Mouse (Mus musculus) MEL (cell line): ENCODE measurements around the gene Yeats2. TPM values are rescaled to one million over a fixed set of nuclear protein-coding genes. Genes with fewer than 3 reads are reported as not detected.
A peak's percentile ranks its signal among the peaks of the same experiment; 100 is the strongest.

Experiments used
- DNase-seq: peaks from one replicate; pipeline ENCODE4 v3.0.0; 2011; ENCODE audit warnings: low read depth, low spot score
- H3K27ac ChIP-seq: 2 replicates; pipeline ENCODE4 v1.5.1; 2012; ENCODE audit warnings: low read depth, mild to moderate bottlenecking, control low read depth, low read length, moderate library complexity; ENCODE audit not compliant: control insufficient read depth
- H3K27me3 ChIP-seq, 2 experiments: fragments of 150-350 bp in 1 of 2; sonication (generic) in 1 of 2; 2 replicates each; pipeline ENCODE4 v1.6.1; 2012; ENCODE audit warnings: low read length in 2 of 2, mild to moderate bottlenecking in 2 of 2, improper control_type of control experiment in 1 of 2, moderate library complexity in 1 of 2; ENCODE audit not compliant: insufficient read depth in 2 of 2, control insufficient read depth in 1 of 2
- H3K36me3 ChIP-seq, 2 experiments: 2 replicates each; pipeline ENCODE4 v1.6.1; 2012 to 2014; ENCODE audit warnings: low read length in 2 of 2, improper control_type of control experiment in 1 of 2, inconsistent platforms in 1 of 2, mild to moderate bottlenecking in 1 of 2; ENCODE audit not compliant: insufficient read depth in 2 of 2, control insufficient read depth in 1 of 2
- H3K4me1 ChIP-seq, 2 experiments: fragments of 150-350 bp in 1 of 2; sonication (generic) in 1 of 2; 2 replicates each; pipeline ENCODE4 v1.6.1; 2012; ENCODE audit warnings: low read length in 2 of 2, improper control_type of control experiment in 1 of 2, mild to moderate bottlenecking in 1 of 2; ENCODE audit not compliant: insufficient read depth in 2 of 2, control insufficient read depth in 1 of 2
- H3K4me3 ChIP-seq, 2 experiments: fragments of 150-350 bp in 1 of 2; sonication (generic) in 1 of 2; 2 replicates each; pipeline ENCODE4 v1.5.1; 2012; ENCODE audit warnings: low read depth in 2 of 2, low read length in 2 of 2, mild to moderate bottlenecking in 2 of 2, moderate library complexity in 2 of 2, control low read depth in 1 of 2, improper control_type of control experiment in 1 of 2; ENCODE audit not compliant: control insufficient read depth in 1 of 2, insufficient read depth in 1 of 2
- H3K79me2 ChIP-seq: 2 replicates; pipeline ENCODE4 v1.6.1; 2012; ENCODE audit warnings: mild to moderate bottlenecking, low read length, moderate library complexity; ENCODE audit not compliant: control insufficient read depth, poor library complexity, insufficient read depth
- H3K9ac ChIP-seq: 2 replicates; pipeline ENCODE4 v1.6.1; 2012; ENCODE audit warnings: low read depth, mild to moderate bottlenecking, control low read depth, low read length, moderate library complexity; ENCODE audit not compliant: control insufficient read depth, poor library complexity, severe bottlenecking
- H3K9me3 ChIP-seq: fragments of 150-350 bp; sonication (generic); replicated peaks from 2 replicates; pipeline ENCODE4 v1.6.1; 2012; ENCODE audit warnings: mild to moderate bottlenecking, low read length, improper control_type of control experiment, moderate library complexity; ENCODE audit not compliant: insufficient read depth
- CHD1 ChIP-seq: IDR thresholded peaks from 2 replicates; pipeline ENCODE4 v1.6.1; 2012; ENCODE audit warnings: low read depth, mild to moderate bottlenecking, inconsistent platforms, low read length, improper control_type of control experiment
- CHD2 ChIP-seq: IDR thresholded peaks from 2 replicates; pipeline ENCODE4 v1.6.1; 2011; ENCODE audit warnings: low read length, improper control_type of control experiment
- CTCF ChIP-seq, 3 experiments: IDR thresholded peaks in 2 of 3; conservative IDR thresholded peaks in 1 of 3; 2 replicates each; pipeline ENCODE4 v1.5.1; 2011 to 2012; ENCODE audit warnings: low read length in 3 of 3, low read depth in 2 of 3, mild to moderate bottlenecking in 2 of 3, improper control_type of control experiment in 1 of 3, inconsistent platforms in 1 of 3, mixed read lengths in 1 of 3, moderate library complexity in 1 of 3; ENCODE audit not compliant: control insufficient read depth in 1 of 3, insufficient read depth in 1 of 3, poor library complexity in 1 of 3, severe bottlenecking in 1 of 3
- E2F4 ChIP-seq: IDR thresholded peaks from 2 replicates; pipeline ENCODE4 v1.6.1; 2011; ENCODE audit warnings: low read depth, low read length, improper control_type of control experiment, borderline replicate concordance
- ELF1 ChIP-seq: IDR thresholded peaks from 2 replicates; pipeline ENCODE4 v1.6.1; 2014; ENCODE audit warnings: low read depth, mild to moderate bottlenecking, inconsistent platforms, low read length, improper control_type of control experiment, moderate library complexity
- EP300 ChIP-seq, 2 experiments: IDR thresholded peaks; 2 replicates each; pipeline ENCODE4 v1.6.1; 2011; ENCODE audit warnings: improper control_type of control experiment in 2 of 2, low read length in 2 of 2, low read depth in 1 of 2, mild to moderate bottlenecking in 1 of 2
- ETS1 ChIP-seq: IDR thresholded peaks from 2 replicates; pipeline ENCODE4 v1.6.1; 2012; ENCODE audit warnings: low read depth, mild to moderate bottlenecking, inconsistent platforms, low read length, improper control_type of control experiment, moderate library complexity
- GABPA ChIP-seq: IDR thresholded peaks from 2 replicates; pipeline ENCODE4 v1.6.1; 2012; ENCODE audit warnings: low read depth, mild to moderate bottlenecking, inconsistent platforms, low read length, improper control_type of control experiment, moderate library complexity
- HCFC1 ChIP-seq: IDR thresholded peaks from 2 replicates; pipeline ENCODE4 v1.6.1; 2012; ENCODE audit warnings: low read depth, mild to moderate bottlenecking, inconsistent platforms, low read length, improper control_type of control experiment, moderate library complexity
- KAT2A ChIP-seq: conservative IDR thresholded peaks from 2 replicates; pipeline ENCODE4 v1.6.1; 2012; ENCODE audit warnings: low read depth, low read length, improper control_type of control experiment, inconsistent platforms
- MAZ ChIP-seq: IDR thresholded peaks from 2 replicates; pipeline ENCODE4 v1.6.1; 2012; ENCODE audit warnings: low read depth, mild to moderate bottlenecking, inconsistent platforms, low read length, improper control_type of control experiment
- MYC ChIP-seq: IDR thresholded peaks from 2 replicates; pipeline ENCODE4 v1.6.1; 2011; ENCODE audit warnings: low read depth, mild to moderate bottlenecking, low read length, improper control_type of control experiment, moderate library complexity
- NRF1 ChIP-seq: IDR thresholded peaks from 2 replicates; pipeline ENCODE4 v1.6.1; 2014; ENCODE audit warnings: low read depth, mild to moderate bottlenecking, inconsistent platforms, low read length, improper control_type of control experiment, moderate library complexity; ENCODE audit not compliant: poor library complexity, insufficient read depth, severe bottlenecking
- POLR2A ChIP-seq, 2 experiments: IDR thresholded peaks; 2 replicates each; pipeline ENCODE4 v1.6.1; 2011 to 2012; ENCODE audit warnings: low read length in 2 of 2, mild to moderate bottlenecking in 2 of 2, control low read depth in 1 of 2, improper control_type of control experiment in 1 of 2, low read depth in 1 of 2, moderate library complexity in 1 of 2; ENCODE audit not compliant: control insufficient read depth in 1 of 2, insufficient read depth in 1 of 2, poor library complexity in 1 of 2
- POLR2AphosphoS2 ChIP-seq: IDR thresholded peaks from 2 replicates; pipeline ENCODE4 v1.6.1; 2011; ENCODE audit warnings: low read length, improper control_type of control experiment
- POLR2AphosphoS5 ChIP-seq: IDR thresholded peaks from 2 replicates; pipeline ENCODE4 v1.6.1; 2012; ENCODE audit warnings: low read depth, borderline replicate concordance, mild to moderate bottlenecking, inconsistent platforms, low read length, moderate library complexity, mixed read lengths
- RAD21 ChIP-seq: IDR thresholded peaks from 2 replicates; pipeline ENCODE4 v1.6.1; 2011; ENCODE audit warnings: mild to moderate bottlenecking, low read depth, low read length, improper control_type of control experiment
- SIN3A ChIP-seq: IDR thresholded peaks from 2 replicates; pipeline ENCODE4 v1.6.1; 2012; ENCODE audit warnings: low read length, improper control_type of control experiment, inconsistent platforms
- SMC3 ChIP-seq: IDR thresholded peaks from 2 replicates; pipeline ENCODE4 v1.6.1; 2011; ENCODE audit warnings: low read depth, low read length, improper control_type of control experiment
- TAL1 ChIP-seq: IDR thresholded peaks from 2 replicates; pipeline ENCODE4 v1.6.1; 2012; ENCODE audit warnings: mild to moderate bottlenecking, inconsistent platforms, low read length, moderate library complexity, mixed read lengths
- TBP ChIP-seq: IDR thresholded peaks from 2 replicates; pipeline ENCODE4 v1.8.0; 2011; ENCODE audit warnings: low read depth, low read length, improper control_type of control experiment
- TCF12 ChIP-seq: IDR thresholded peaks from 2 replicates; pipeline ENCODE4 v1.6.1; 2014; ENCODE audit warnings: low read depth, mild to moderate bottlenecking, inconsistent platforms, low read length, improper control_type of control experiment, moderate library complexity
- ZC3H11A ChIP-seq: IDR thresholded peaks from 2 replicates; pipeline ENCODE4 v1.6.1; 2012; ENCODE audit warnings: low read depth, mild to moderate bottlenecking, inconsistent platforms, low read length, improper control_type of control experiment
- ZNF384 ChIP-seq: IDR thresholded peaks from 2 replicates; pipeline ENCODE4 v1.6.1; 2012; ENCODE audit warnings: low read depth, mild to moderate bottlenecking, inconsistent platforms, low read length, improper control_type of control experiment
- polyA plus RNA-seq, 2 experiments: library from polyadenylated mRNA; stranded (reverse) in 1 of 2; unstranded in 1 of 2; fragments of >175 nt in 1 of 2; fragments of >200 nt in 1 of 2; gene quantifications; 2 replicates each; pipeline versions ENCODE4 v1.2.1 to v1.2.4; 2012; ENCODE audit warnings: low replicate concordance in 2 of 2, low read depth in 1 of 2; ENCODE audit not compliant: insufficient read length in 2 of 2, insufficient read depth in 1 of 2, missing spikeins in 1 of 2
- total RNA-seq: library from RNA; depleted of rRNA; stranded (reverse); fragments of 300-350 nt; gene quantifications from 2 replicates; pipeline ENCODE4 v1.2.3, GENCODE M21; 2012

The Yeats2 gene
- total and polyA plus RNA-seq, 3 experiments = 12.7 to 23.2 TPM; not detected in 1

DNA sequence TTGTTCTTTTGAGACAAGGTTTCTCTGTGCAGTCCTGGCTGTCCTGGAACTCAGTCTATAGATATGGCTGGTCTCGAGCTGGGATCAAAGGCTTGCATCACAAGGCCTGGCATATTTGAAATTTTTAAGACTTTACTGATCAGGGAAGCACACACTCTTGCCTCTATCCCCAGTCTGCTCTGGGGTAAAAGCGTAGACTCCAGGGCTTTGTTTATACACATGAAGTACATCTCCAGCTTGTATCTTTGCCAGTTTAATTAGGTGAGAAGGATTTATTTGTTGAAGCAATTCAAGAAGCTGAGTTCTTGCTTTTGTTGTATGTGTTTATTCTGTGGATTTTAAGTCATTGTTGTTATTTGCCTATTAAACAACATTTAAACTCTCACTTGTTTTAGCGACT is 12.9 kb downstream of the Yeats2 start:
- peaks cover 0 to 15% of the 10 kb centered on the region in 2 experiments; a peak in 2 of 4 replicates for H3K36me3 ChIP-seq
- H3K27ac ChIP-seq = no peak overlapping the region
- H3K9ac ChIP-seq = no peak overlapping the region
- H3K79me2 ChIP-seq = peaks cover 2% of the 10 kb centered on the region; the same call in 1 of the 2 replicates
- H3K4me1 ChIP-seq = no peaks in the 10 kb centered on the region
- H3K9me3 ChIP-seq = no peaks in the 10 kb centered on the region
- H3K27me3 ChIP-seq = no peaks in the 10 kb centered on the region
- H3K4me3 ChIP-seq = no peak overlapping the region
- DNase-seq = no peak
- no peak for TF ChIP-seq POLR2AphosphoS2
- TF ChIP-seq CTCF (IDR thresholded peaks at IDR 0.05 in 2 of 3, conservative IDR thresholded peaks at IDR 0.05 in 1 of 3; ENCODE audit: control insufficient read depth in 1 of 3, insufficient read depth in 1 of 3, low read depth in 2 of 3, low read length in 3 of 3, poor library complexity in 1 of 3, severe bottlenecking in 1 of 3) = no peak
- no peak for TF ChIP-seq E2F4
- TF ChIP-seq HCFC1 = no peak
- no peak for TF ChIP-seq POLR2A (IDR thresholded peaks at IDR 0.05; ENCODE audit: control insufficient read depth in 1 of 2, insufficient read depth in 1 of 2, low read depth in 1 of 2, low read length in 2 of 2, poor library complexity in 1 of 2)
- no peak for TF ChIP-seq KAT2A

DNA sequence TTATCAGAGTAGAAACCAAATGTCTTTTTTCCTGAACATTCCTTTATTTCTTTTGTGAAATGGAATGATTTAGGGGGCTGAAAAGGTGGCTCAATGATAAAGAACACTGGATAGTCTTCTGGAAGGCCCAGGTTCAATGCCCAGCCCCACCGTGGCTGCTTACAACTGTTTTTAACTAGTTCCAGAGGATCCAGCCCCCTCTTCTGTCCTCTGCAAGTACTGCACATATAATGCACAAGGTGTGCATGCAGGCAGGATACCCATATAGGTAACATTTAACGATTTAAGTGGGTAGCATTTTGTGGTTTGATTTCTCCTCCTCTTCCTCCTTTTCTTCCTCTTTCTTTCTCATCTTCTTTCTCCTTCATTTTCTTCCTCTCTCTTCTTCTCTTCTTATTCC is 19.3 kb downstream of the Yeats2 start:
- Histone ChIP-seq H3K4me3 (no peak overlapping the region), H3K27ac (no peak overlapping the region), H3K79me2 (no peaks in the 10 kb centered on the region), H3K9me3 (no peaks in the 10 kb centered on the region), H3K4me1 (no peaks in the 10 kb centered on the region), H3K9ac (no peak overlapping the region), H3K27me3 (no peaks in the 10 kb centered on the region), H3K36me3 (peaks cover 0 to 20% of the 10 kb centered on the region in 2 experiments; a peak in 2 of 4 replicates)
- DNase-seq = peak; percentile 46
- TF ChIP-seq NRF1 (no peak), TCF12 (no peak), TBP (no peak), MYC (no peak), ETS1 (no peak), CHD1 (no peak), ZNF384 (no peak), CTCF (IDR thresholded peaks at IDR 0.05 in 2 of 3, conservative IDR thresholded peaks at IDR 0.05 in 1 of 3; ENCODE audit: control insufficient read depth in 1 of 3, insufficient read depth in 1 of 3, low read depth in 2 of 3, low read length in 3 of 3, poor library complexity in 1 of 3, severe bottlenecking in 1 of 3) (peak in 2 of 3 experiments; percentile 15 to 43; a peak in 3 of 6 replicates), ELF1 (no peak), TAL1 (no peak), SMC3 (peak; percentile 50), POLR2AphosphoS5 (no peak), RAD21 (peak; percentile 49), GABPA (no peak), MAZ (no peak), EP300 (IDR thresholded peaks at IDR 0.05; ENCODE audit: low read depth in 1 of 2, low read length in 2 of 2) (no peak), SIN3A (no peak), POLR2AphosphoS2 (no peak), ZC3H11A (no peak), POLR2A (IDR thresholded peaks at IDR 0.05; ENCODE audit: control insufficient read depth in 1 of 2, insufficient read depth in 1 of 2, low read depth in 1 of 2, low read length in 2 of 2, poor library complexity in 1 of 2) (no peak), CHD2 (no peak)
